Mouse (Mus musculus) neural tube, embryonic 11.5 days (tissue): ENCODE results near the gene Chst1. TPM values are rescaled to one million over a fixed set of nuclear protein-coding genes. Genes with fewer than 3 reads are reported as not detected.

ENCODE experiments used
- ATAC-seq: fragments of 200-750 bp; cut with Nextera tagmentation; 2 replicates; pipeline ENCODE4 v1.8.0; 2017; ENCODE audit warnings: moderate number of reproducible peaks, mild to moderate bottlenecking, moderate TSS enrichment, moderate library complexity; ENCODE audit not compliant: insufficient read depth, low FRiP score, low TSS enrichment
- DNase-seq: peaks from one replicate; pipeline ENCODE4 v3.0.0-alpha.2; 2015; ENCODE audit warnings: low spot score
- H3K27ac ChIP-seq: fragments of 300-500 bp; sonication (generic); 2 replicates; pipeline ENCODE4 v1.5.1; 2014; ENCODE audit warnings: low read depth, mild to moderate bottlenecking, low read length
- H3K27me3 ChIP-seq: fragments of 300-500 bp; sonication (generic); 2 replicates; pipeline ENCODE4 v1.6.1; 2014; ENCODE audit warnings: mild to moderate bottlenecking, low read length, mixed read lengths; ENCODE audit not compliant: control insufficient read depth, insufficient read depth
- H3K36me3 ChIP-seq: fragments of 300-500 bp; sonication (generic); 2 replicates; pipeline ENCODE4 v1.6.1; 2014; ENCODE audit warnings: mild to moderate bottlenecking, low read length, moderate library complexity, mixed read lengths; ENCODE audit not compliant: control insufficient read depth, insufficient read depth
- H3K4me1 ChIP-seq: fragments of 300-500 bp; sonication (generic); 2 replicates; pipeline ENCODE4 v1.6.1; 2014; ENCODE audit warnings: low read length, mixed read lengths; ENCODE audit not compliant: control insufficient read depth, insufficient read depth
- H3K4me2 ChIP-seq: fragments of 300-500 bp; sonication (generic); 2 replicates; pipeline ENCODE4 v1.6.1; 2014; ENCODE audit warnings: low read depth, mild to moderate bottlenecking, moderate library complexity
- H3K4me3 ChIP-seq: fragments of 300-500 bp; sonication (generic); 2 replicates; pipeline ENCODE4 v1.5.1; 2014; ENCODE audit warnings: low read depth, low read length
- H3K9ac ChIP-seq: fragments of 300-500 bp; sonication (generic); 2 replicates; pipeline ENCODE4 v1.6.1; 2014; ENCODE audit warnings: mild to moderate bottlenecking, low read length
- H3K9me3 ChIP-seq: fragments of 300-500 bp; sonication (generic); 2 replicates; pipeline ENCODE4 v1.6.1; 2016; ENCODE audit warnings: low read length; ENCODE audit not compliant: control insufficient read depth
- WGBS: fragments of 180-500 bp; shearing (Covaris S2); extraction: QIAGEN DNeasy Blood & Tissue Kit; methylation state at CpG from one replicate; pipeline ENCODE4 v1.1.7; 2014; 5-methylcytosine and 5-hydroxymethylcytosine counted together
- microRNA-seq: library from miRNA; unstranded; fragments of <30 nt; microRNA quantifications from one replicate; pipeline ENCODE4, GENCODE M21; 2016
- polyA plus RNA-seq: library from polyadenylated mRNA; unstranded; fragments of >200 nt; fragmentation: Nextera tagmentation; extraction: Ambion mirVana; gene quantifications from 2 replicates; pipeline ENCODE4 v1.2.1, GENCODE M21; 2014

The Chst1 gene
- polyA plus RNA-seq, 1 experiment from 2014 or later: 5.5 TPM

- Histone ChIP-seq H3K9me3 (no peaks in the 10 kb centered on the region), H3K9ac (no peak overlapping the region), H3K27me3 (no peaks in the 10 kb centered on the region), H3K27ac (no peak overlapping the region), H3K36me3 (no peaks in the 10 kb centered on the region), H3K4me2 (no peak overlapping the region), H3K4me3 (no peak overlapping the region), H3K4me1 (no peaks in the 10 kb centered on the region; the same call in 1 of the 2 replicates)
- WGBS: 65% methylated on average over 1 of the region's 1 CpGs
- no peak for DNase-seq
- ATAC-seq: no peak
Measured at GRCm38 (mm10) chr2:92650428-92650827, 50.9 kb downstream of the Chst1 start.

GRCm38 (mm10) chr2:92651294-92651816, 51.8 kb downstream of the Chst1 start:
- Histone ChIP-seq H3K27me3 (no peaks in the 10 kb centered on the region), H3K4me1 (no peaks in the 10 kb centered on the region), H3K36me3 (no peaks in the 10 kb centered on the region), H3K4me3 (no peak overlapping the region), H3K27ac (no peak overlapping the region), H3K4me2 (no peak overlapping the region), H3K9ac (no peak overlapping the region), H3K9me3 (no peaks in the 10 kb centered on the region)
- ATAC-seq (no peak), DNase-seq (no peak)
- WGBS: 85% methylated on average over 7 of the region's 7 CpGs

- H3K27ac ChIP-seq: no peak overlapping the region
- no peaks in the 10 kb centered on the region for H3K4me1 ChIP-seq
- no peak overlapping the region for H3K9ac ChIP-seq
- H3K36me3 ChIP-seq: no peaks in the 10 kb centered on the region
- no peak overlapping the region for H3K4me3 ChIP-seq
- DNase-seq (no peak), ATAC-seq (no peak)
- H3K9me3 ChIP-seq: no peaks in the 10 kb centered on the region
- H3K4me2 ChIP-seq: no peak overlapping the region
- WGBS: 86% methylated on average over 2 of the region's 2 CpGs
- H3K27me3 ChIP-seq: no peaks in the 10 kb centered on the region
Measured at GRCm38 (mm10) chr2:92657189-92657588, 57.7 kb downstream of the Chst1 start.

- 45% methylated on average over 1 of the region's 1 CpGs for WGBS
- Histone ChIP-seq H3K9me3 (no peaks in the 10 kb centered on the region), H3K27me3 (no peaks in the 10 kb centered on the region), H3K4me3 (no peak overlapping the region), H3K4me1 (no peaks in the 10 kb centered on the region), H3K36me3 (no peaks in the 10 kb centered on the region), H3K27ac (no peak overlapping the region), H3K4me2 (no peak overlapping the region), H3K9ac (no peak overlapping the region)
- ATAC-seq (no peak), DNase-seq (no peak)
Measured at GRCm38 (mm10) chr2:92658293-92659150, 59.0 kb downstream of the Chst1 start.

- 54% methylated on average over 7 of the region's 7 CpGs for WGBS
- Histone ChIP-seq H3K36me3 (no peaks in the 10 kb centered on the region), H3K4me2 (no peak overlapping the region), H3K9me3 (no peaks in the 10 kb centered on the region), H3K9ac (no peak overlapping the region), H3K4me3 (no peak overlapping the region), H3K4me1 (no peaks in the 10 kb centered on the region), H3K27ac (no peak overlapping the region), H3K27me3 (no peaks in the 10 kb centered on the region)
- ATAC-seq: no peak
- DNase-seq: no peak
Measured at GRCm38 (mm10) chr2:92659491-92660035, 60.1 kb downstream of the Chst1 start.

GRCm38 (mm10) chr2:92662534-92663068, 63.1 kb downstream of the Chst1 start:
- Histone ChIP-seq H3K36me3 (no peaks in the 10 kb centered on the region), H3K27me3 (no peaks in the 10 kb centered on the region), H3K4me3 (no peak overlapping the region), H3K4me1 (peaks cover under 1% of the 10 kb centered on the region; the same call in 1 of the 2 replicates), H3K9ac (no peak overlapping the region), H3K9me3 (no peaks in the 10 kb centered on the region), H3K4me2 (no peak overlapping the region), H3K27ac (no peak overlapping the region)
- DNase-seq (no peak), ATAC-seq (no peak)
- WGBS: 93% methylated on average over 6 of the region's 6 CpGs

Small RNAs within 50 kb of the gene (microRNA-seq; reads per million reads assigned to microRNA genes)
- gene Mir7221: not detected
- not detected for gene Mir7222

Other genes with a start within 250 kb of the Chst1 start
- gene Pex16, start 225.0 kb upstream of the Chst1 start, polyA plus RNA-seq: 21.5 and 22.4 TPM in 2 replicates
- gene Large2, start 224.8 kb upstream of the Chst1 start, polyA plus RNA-seq: 3.0 and 4.9 TPM in 2 replicates
- 1.0 and 3.1 TPM in 2 replicates for gene 1700029I15Rik, start 217.2 kb upstream of the Chst1 start, polyA plus RNA-seq
- 39.1 and 44.2 TPM in 2 replicates for gene Mapk8ip1, start 198.4 kb upstream of the Chst1 start, polyA plus RNA-seq
- 21.4 and 22.3 TPM in 2 replicates for gene Cry2, start 165.7 kb upstream of the Chst1 start, polyA plus RNA-seq
- gene Slc35c1, start 139.2 kb upstream of the Chst1 start, polyA plus RNA-seq: 12.7 TPM in 2 replicates